Mouse (Mus musculus): ENCODE data around the gene Foxp1. TPM values are rescaled to one million over a fixed set of nuclear protein-coding genes. Genes with fewer than 3 reads are reported as not detected.

The Foxp1 gene
- polyA plus RNA-seq, 2 experiments: 101 to 166 TPM

DNA sequence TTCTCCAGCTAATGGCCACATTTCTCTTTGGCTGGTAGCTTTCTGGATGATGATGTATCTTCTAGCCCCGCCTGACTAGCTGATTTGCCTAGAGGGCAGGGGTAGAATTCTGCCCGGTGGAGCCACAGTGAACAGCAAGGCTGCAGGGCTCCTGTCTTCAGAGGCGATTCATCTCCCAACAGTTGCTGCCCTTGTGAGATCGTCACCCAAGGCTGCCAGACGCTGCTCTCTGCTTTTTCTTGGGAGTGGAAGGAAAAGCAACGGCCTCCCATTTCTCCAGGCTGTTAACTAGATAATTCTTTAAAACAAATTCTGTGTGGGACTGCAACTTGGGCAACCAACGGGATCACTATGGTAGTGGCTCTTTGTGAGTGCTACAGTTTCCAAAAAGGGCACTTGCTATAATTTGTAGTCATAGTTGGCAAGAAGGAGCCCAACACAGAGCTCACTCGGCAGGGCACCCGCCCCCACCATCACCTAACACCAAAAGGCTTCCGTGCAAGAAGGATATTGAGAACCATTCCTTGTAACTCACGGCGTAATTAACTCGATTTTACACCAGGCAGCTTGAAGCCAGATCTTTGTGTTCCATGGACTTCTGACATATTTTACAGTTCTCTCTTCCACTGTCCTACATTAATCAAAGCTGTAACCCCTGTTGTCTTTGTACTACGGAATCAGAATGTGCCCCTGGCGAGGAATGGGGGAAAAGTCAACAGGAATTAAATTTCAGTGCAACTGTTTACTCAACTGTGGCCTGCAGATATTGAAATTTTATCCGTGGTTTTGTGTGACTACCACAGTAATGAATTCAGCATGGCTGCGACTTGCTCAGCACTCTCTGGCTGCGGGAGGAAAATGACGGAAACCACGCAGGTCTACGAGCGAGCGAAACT lies 362.8 kb downstream of the Foxp1 start:
- no peak overlapping the region for H3K4me3 ChIP-seq (replicated peaks; ENCODE audit: low read length)
- no peaks in the 10 kb centered on the region for H3K36me3 ChIP-seq (ENCODE audit: control insufficient read depth, insufficient read depth, low read length)
- no peaks in the 10 kb centered on the region for H3K27me3 ChIP-seq (ENCODE audit: control insufficient read depth, insufficient read depth, low read length)
- peaks cover 9% of the 10 kb centered on the region for H3K4me1 ChIP-seq (ENCODE audit: control insufficient read depth, insufficient read depth, low read length)
- peak overlapping the region; percentile 40 for H3K4me2 ChIP-seq (replicated peaks; ENCODE audit: low read depth, low read length, severe bottlenecking)
- WGBS: 18% methylated on average over 23 of the region's 23 CpGs
- no peak for TF ChIP-seq POLR2A (IDR thresholded peaks at IDR 0.05; ENCODE audit: borderline replicate concordance, extremely low read depth, insufficient read depth, insufficient read length)
- peak; percentile 55 for DNase-seq (ENCODE audit: low spot score)
- H3K27ac ChIP-seq (replicated peaks; ENCODE audit: low read depth, low read length): peak overlapping the region; percentile 49
- peak overlapping the region; percentile 2; the same call in 1 of the 2 replicates for H3K9ac ChIP-seq (ENCODE audit: low read depth, low read length, severe bottlenecking)
- peak; percentile 70 for ATAC-seq (ENCODE audit: low FRiP score, low read depth)
- H3K9me3 ChIP-seq (ENCODE audit: control insufficient read depth, low read length): no peaks in the 10 kb centered on the region

DNA sequence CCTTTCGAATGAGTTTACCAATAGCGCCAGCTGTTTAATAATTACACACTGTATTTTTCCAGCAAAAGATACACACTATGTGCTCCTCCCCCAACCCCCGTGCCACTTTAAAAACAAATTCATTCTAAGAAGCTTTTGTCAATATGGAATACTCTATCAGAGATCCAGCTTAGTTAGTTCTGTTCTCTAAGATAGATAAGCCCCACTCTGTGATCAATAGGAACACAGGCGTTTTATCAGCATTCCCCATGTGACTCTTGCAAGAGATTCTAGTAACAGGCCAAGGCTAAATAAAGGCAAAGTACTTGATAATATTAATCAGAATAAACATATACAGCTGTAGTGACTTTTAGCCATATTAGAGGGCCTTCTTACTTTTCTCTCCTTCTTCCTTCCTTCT lies 368.8 kb downstream of the Foxp1 start:
- H3K27me3 ChIP-seq (ENCODE audit: control insufficient read depth, insufficient read depth, low read length): no peaks in the 10 kb centered on the region
- ATAC-seq (ENCODE audit: low FRiP score, low read depth): no peak
- whole genome bisulfite sequencing: 92% methylated on average over 4 of the region's 4 CpGs

GRCm38 (mm10) chr6:99146400-99146905 lies 376.1 kb downstream of the Foxp1 start:
- TF ChIP-seq POLR2A (IDR thresholded peaks at IDR 0.05; ENCODE audit: borderline replicate concordance, extremely low read depth, insufficient read depth, insufficient read length): no peak
- Histone ChIP-seq H3K9me3 (ENCODE audit: control insufficient read depth, low read length) (no peaks in the 10 kb centered on the region), H3K4me2 (replicated peaks; ENCODE audit: low read depth, low read length, severe bottlenecking) (no peak overlapping the region), H3K27ac (replicated peaks; ENCODE audit: low read depth, low read length) (no peak overlapping the region; the same call in 1 of the 2 replicates), H3K4me1 (ENCODE audit: control insufficient read depth, insufficient read depth, low read length) (peaks cover 16% of the 10 kb centered on the region), H3K9ac (ENCODE audit: low read depth, low read length, severe bottlenecking) (no peak overlapping the region), H3K36me3 (ENCODE audit: control insufficient read depth, insufficient read depth, low read length) (no peaks in the 10 kb centered on the region), H3K4me3 (replicated peaks; ENCODE audit: low read length) (no peak overlapping the region), H3K27me3 (ENCODE audit: control insufficient read depth, insufficient read depth, low read length) (no peaks in the 10 kb centered on the region)
- WGBS: 38% methylated on average over 7 of the region's 7 CpGs
- ATAC-seq (ENCODE audit: low FRiP score, low read depth) (peak; percentile 58; the same call in 1 of the 2 replicates), DNase-seq (ENCODE audit: low spot score) (peak; percentile 56)

More for the DNA sequence above, 368.8 kb downstream of the Foxp1 start:
- H3K27ac ChIP-seq (replicated peaks; ENCODE audit: low read depth, low read length): no peak overlapping the region
- no peaks in the 10 kb centered on the region for H3K36me3 ChIP-seq (ENCODE audit: control insufficient read depth, insufficient read depth, low read length)
- no peak overlapping the region for H3K9ac ChIP-seq (ENCODE audit: low read depth, low read length, severe bottlenecking)
- H3K9me3 ChIP-seq (ENCODE audit: control insufficient read depth, low read length): no peaks in the 10 kb centered on the region
- no peaks in the 10 kb centered on the region for H3K4me1 ChIP-seq (ENCODE audit: control insufficient read depth, insufficient read depth, low read length)
- H3K4me2 ChIP-seq (replicated peaks; ENCODE audit: low read depth, low read length, severe bottlenecking): no peak overlapping the region
- no peak for TF ChIP-seq POLR2A (IDR thresholded peaks at IDR 0.05; ENCODE audit: borderline replicate concordance, extremely low read depth, insufficient read depth, insufficient read length)
- no peak for DNase-seq (ENCODE audit: low spot score)
- H3K4me3 ChIP-seq (replicated peaks; ENCODE audit: low read length): no peak overlapping the region

DNA sequence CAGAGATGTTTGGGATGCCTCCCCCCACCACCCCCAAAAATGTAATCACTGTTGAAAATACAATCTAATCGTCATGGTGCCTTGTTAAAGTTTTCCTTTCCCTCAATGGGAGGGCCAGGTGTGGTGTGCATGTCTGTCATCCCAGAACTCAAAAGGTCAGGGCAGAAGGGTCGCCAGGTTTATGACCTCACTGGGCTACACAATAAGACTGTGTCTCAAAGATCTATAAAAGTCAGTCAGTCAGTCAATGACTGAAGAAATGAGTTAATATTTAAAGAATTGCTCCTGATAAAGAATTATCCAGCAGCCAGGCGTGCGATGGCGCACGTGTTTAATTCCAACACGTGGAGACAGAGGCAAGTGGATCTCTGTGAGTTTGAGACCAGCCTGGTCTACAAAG lies 377.5 kb downstream of the Foxp1 start:
- Histone ChIP-seq H3K9me3 (ENCODE audit: control insufficient read depth, low read length) (no peaks in the 10 kb centered on the region), H3K4me3 (replicated peaks; ENCODE audit: low read length) (no peak overlapping the region), H3K27me3 (ENCODE audit: control insufficient read depth, insufficient read depth, low read length) (no peaks in the 10 kb centered on the region), H3K27ac (replicated peaks; ENCODE audit: low read depth, low read length) (no peak overlapping the region), H3K36me3 (ENCODE audit: control insufficient read depth, insufficient read depth, low read length) (no peaks in the 10 kb centered on the region), H3K4me1 (ENCODE audit: control insufficient read depth, insufficient read depth, low read length) (peaks cover 16% of the 10 kb centered on the region), H3K4me2 (replicated peaks; ENCODE audit: low read depth, low read length, severe bottlenecking) (no peak overlapping the region), H3K9ac (ENCODE audit: low read depth, low read length, severe bottlenecking) (no peak overlapping the region)
- no peak for ATAC-seq (ENCODE audit: low FRiP score, low read depth)
- 83% methylated on average over 7 of the region's 7 CpGs for WGBS
- no peak for DNase-seq (ENCODE audit: low spot score)
- TF ChIP-seq POLR2A (IDR thresholded peaks at IDR 0.05; ENCODE audit: borderline replicate concordance, extremely low read depth, insufficient read depth, insufficient read length): no peak

DNA sequence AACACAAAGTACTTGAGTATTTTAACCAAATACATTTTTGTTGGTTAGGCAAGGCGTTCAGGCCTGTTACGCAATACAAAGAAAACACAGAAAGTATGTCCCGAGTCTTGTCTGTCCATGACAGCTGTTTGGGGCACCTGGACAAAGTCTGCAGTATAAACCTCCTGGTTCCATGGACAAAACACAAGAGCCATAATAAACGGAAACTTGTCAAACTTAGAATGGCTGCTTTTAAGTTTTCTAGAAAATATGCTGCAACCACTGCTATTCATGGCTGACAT lies 378.8 kb downstream of the Foxp1 start:
- H3K36me3 ChIP-seq (ENCODE audit: control insufficient read depth, insufficient read depth, low read length): no peaks in the 10 kb centered on the region; the same call in 1 of the 2 replicates
- H3K27me3 ChIP-seq (ENCODE audit: control insufficient read depth, insufficient read depth, low read length): no peaks in the 10 kb centered on the region
- 76% methylated on average over 4 of the region's 4 CpGs for WGBS
- no peak overlapping the region for H3K27ac ChIP-seq (replicated peaks; ENCODE audit: low read depth, low read length)
- TF ChIP-seq POLR2A (IDR thresholded peaks at IDR 0.05; ENCODE audit: borderline replicate concordance, extremely low read depth, insufficient read depth, insufficient read length): no peak
- ATAC-seq (ENCODE audit: low FRiP score, low read depth): no peak
- H3K4me1 ChIP-seq (ENCODE audit: control insufficient read depth, insufficient read depth, low read length): peaks cover 16% of the 10 kb centered on the region
- no peak for DNase-seq (ENCODE audit: low spot score)
- no peak overlapping the region for H3K4me3 ChIP-seq (replicated peaks; ENCODE audit: low read length)
- no peaks in the 10 kb centered on the region for H3K9me3 ChIP-seq (ENCODE audit: control insufficient read depth, low read length)
- no peak overlapping the region for H3K4me2 ChIP-seq (replicated peaks; ENCODE audit: low read depth, low read length, severe bottlenecking)
- H3K9ac ChIP-seq (ENCODE audit: low read depth, low read length, severe bottlenecking): no peak overlapping the region
